Mouse (Mus musculus) testis, adult 2 months (tissue): ENCODE measurements around the gene Chrnd. TPM values are rescaled to one million over a fixed set of nuclear protein-coding genes. Genes with fewer than 3 reads are reported as not detected.

Source experiments
- H3K27ac ChIP-seq: fragments of 200-500 bp; 2 replicates; pipeline ENCODE4 v1.5.1; 2012; ENCODE audit warnings: low read depth, low read length; ENCODE audit not compliant: control insufficient read depth, insufficient read depth
- H3K27me3 ChIP-seq: fragments of 200-500 bp; 2 replicates; pipeline ENCODE4 v1.6.1; 2012; ENCODE audit warnings: mild to moderate bottlenecking, low read length, moderate library complexity; ENCODE audit not compliant: control insufficient read depth, insufficient read depth
- H3K36me3 ChIP-seq: fragments of 200-500 bp; 2 replicates; pipeline ENCODE4 v1.6.1; 2012; ENCODE audit warnings: mild to moderate bottlenecking, low read length; ENCODE audit not compliant: control insufficient read depth, insufficient read depth
- H3K4me1 ChIP-seq: fragments of 200-500 bp; 2 replicates; pipeline ENCODE4 v1.6.1; 2012; ENCODE audit warnings: low read length; ENCODE audit not compliant: control insufficient read depth, insufficient read depth
- H3K4me3 ChIP-seq: fragments of 200-500 bp; 2 replicates; pipeline ENCODE4 v1.5.1; 2012; ENCODE audit warnings: low read depth, mild to moderate bottlenecking, low read length, moderate library complexity, mixed read lengths; ENCODE audit not compliant: control insufficient read depth
- CTCF ChIP-seq: fragments of 200-500 bp; IDR thresholded peaks from 2 replicates; pipeline ENCODE4 v1.5.1; 2012; ENCODE audit warnings: low read depth, mild to moderate bottlenecking, inconsistent platforms, low read length, moderate library complexity; ENCODE audit not compliant: control insufficient read depth, insufficient read depth, insufficient replicate concordance
- POLR2A ChIP-seq: fragments of 200-500 bp; IDR thresholded peaks from 2 replicates; pipeline ENCODE4 v1.6.1; 2012; ENCODE audit warnings: low read depth, mild to moderate bottlenecking, inconsistent platforms, low read length, moderate library complexity; ENCODE audit not compliant: control insufficient read depth
- polyA plus RNA-seq: library from polyadenylated mRNA; depleted of rRNA; stranded (reverse); fragments of >200 nt; gene quantifications from 2 replicates; pipeline ENCODE4 v1.2.3, GENCODE M21; 2012

Chrnd gene
- polyA plus RNA-seq, 1 experiment, result 0.02 TPM

DNA sequence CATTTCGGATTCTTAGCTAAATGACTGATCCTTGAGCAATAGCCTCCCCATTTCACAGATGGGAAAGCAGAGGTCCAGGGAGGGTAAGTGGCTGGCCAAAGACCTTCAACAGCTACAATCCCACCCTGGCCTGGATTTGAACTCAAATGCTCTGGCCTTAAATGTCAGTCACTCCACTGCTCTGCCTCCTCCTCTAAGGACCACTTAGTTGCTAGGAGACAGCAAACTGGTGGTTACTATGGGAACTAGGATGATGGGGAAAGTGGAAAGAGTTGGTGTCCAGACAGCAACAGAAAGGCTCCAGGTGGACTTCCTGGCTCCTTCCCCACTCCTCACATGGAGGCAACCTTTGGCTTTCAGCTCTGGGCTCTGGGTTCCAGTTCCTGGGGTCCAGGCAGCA, 19.1 kb upstream of the Chrnd start:
- H3K27me3 ChIP-seq, result no peaks in the 10 kb centered on the region

DNA sequence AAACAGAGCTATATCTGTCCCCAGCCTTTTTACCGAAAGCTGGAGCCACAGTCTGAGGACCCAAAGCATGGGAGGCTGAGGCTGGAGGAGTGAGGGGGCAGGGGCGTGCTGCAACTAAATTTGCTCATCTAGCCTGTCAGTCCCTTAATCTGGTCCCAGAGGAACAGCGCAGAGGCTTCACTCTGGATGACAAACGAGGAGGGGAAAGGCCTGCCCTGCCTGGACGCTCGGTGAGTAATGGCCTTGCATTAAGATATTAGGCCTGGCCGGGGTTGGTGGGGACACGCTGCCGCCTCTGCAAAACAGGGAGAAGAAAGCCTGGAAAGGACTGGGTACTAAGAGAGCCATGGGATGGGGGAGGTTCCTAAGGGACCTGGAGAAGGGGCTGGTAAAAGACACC, 18.1 kb upstream of the Chrnd start:
- no peaks in the 10 kb centered on the region for H3K36me3 ChIP-seq
- no peak overlapping the region for H3K4me3 ChIP-seq
- H3K27ac ChIP-seq, result no peak overlapping the region
- H3K4me1 ChIP-seq, result peaks cover 8% of the 10 kb centered on the region; the same call in 1 of the 2 replicates
- TF ChIP-seq POLR2A (no peak), CTCF (no peak)
- no peaks in the 10 kb centered on the region for H3K27me3 ChIP-seq

More for the DNA sequence above, 19.1 kb upstream of the Chrnd start:
- Histone ChIP-seq H3K36me3 (no peaks in the 10 kb centered on the region), H3K4me3 (no peak overlapping the region), H3K27ac (no peak overlapping the region), H3K4me1 (peaks cover 8% of the 10 kb centered on the region; the same call in 1 of the 2 replicates)
- TF ChIP-seq CTCF, result no peak
- no peak for TF ChIP-seq POLR2A

GRCm38 (mm10) chr1:87174006-87174955, 16.1 kb upstream of the Chrnd start:
- H3K4me1 ChIP-seq, result peaks cover 8% of the 10 kb centered on the region; the same call in 1 of the 2 replicates
- no peak overlapping the region for H3K4me3 ChIP-seq
- no peaks in the 10 kb centered on the region for H3K36me3 ChIP-seq
- no peak overlapping the region for H3K27ac ChIP-seq
- no peak for TF ChIP-seq POLR2A
- TF ChIP-seq CTCF, result peak; percentile 60; the same call in 1 of the 2 replicates
- no peaks in the 10 kb centered on the region for H3K27me3 ChIP-seq

DNA sequence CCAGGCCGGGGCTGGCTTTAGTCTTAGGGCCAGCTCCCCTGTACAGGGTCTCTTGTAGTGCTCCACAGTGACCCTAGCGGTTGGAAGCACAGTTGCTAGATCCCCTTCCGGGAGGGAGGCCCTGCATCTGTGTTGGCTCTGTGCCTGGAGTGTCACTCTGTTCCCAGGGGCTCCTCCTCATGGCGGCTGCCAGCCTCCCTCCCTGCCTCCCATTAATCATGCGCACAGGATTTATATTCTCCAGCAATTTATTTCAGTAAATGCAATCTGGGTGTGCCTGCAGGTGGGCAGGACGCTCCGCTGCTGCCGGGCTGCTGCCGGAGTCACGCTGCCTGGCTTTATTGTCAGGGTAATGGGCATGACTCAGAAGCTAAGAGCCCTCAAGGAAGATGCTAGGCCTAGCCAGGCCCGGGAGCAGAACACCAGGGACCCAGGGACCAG, 14.5 kb upstream of the Chrnd start:
- Histone ChIP-seq H3K27me3 (no peaks in the 10 kb centered on the region), H3K4me1 (no peaks in the 10 kb centered on the region), H3K4me3 (no peak overlapping the region), H3K27ac (no peak overlapping the region), H3K36me3 (no peaks in the 10 kb centered on the region)
- TF ChIP-seq POLR2A (no peak), CTCF (no peak)

DNA sequence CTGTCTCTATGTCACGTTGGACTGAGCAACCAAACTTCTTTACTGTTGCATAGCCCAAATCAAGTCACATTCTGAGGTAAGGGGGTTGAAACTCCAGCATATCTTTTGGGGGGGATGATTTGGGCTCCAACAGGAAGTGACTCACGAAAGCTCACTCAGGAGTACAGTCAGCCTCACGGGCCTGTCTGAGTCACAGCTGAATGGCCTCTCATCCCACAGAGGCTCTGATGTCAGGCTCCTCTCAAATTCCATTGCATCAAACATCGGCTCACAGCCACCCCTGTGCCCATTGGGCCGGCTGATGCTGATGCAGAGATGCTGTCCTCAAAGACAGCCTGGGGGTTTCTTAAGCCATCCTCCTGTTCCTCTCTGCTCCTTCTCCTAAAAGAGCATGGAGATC, 9.5 kb upstream of the Chrnd start:
- H3K27me3 ChIP-seq, result no peaks in the 10 kb centered on the region
- TF ChIP-seq CTCF (no peak), POLR2A (no peak)
- no peak overlapping the region for H3K4me3 ChIP-seq
- H3K4me1 ChIP-seq, result peaks cover 29% of the 10 kb centered on the region
- no peaks in the 10 kb centered on the region for H3K36me3 ChIP-seq
- H3K27ac ChIP-seq, result no peak overlapping the region

DNA sequence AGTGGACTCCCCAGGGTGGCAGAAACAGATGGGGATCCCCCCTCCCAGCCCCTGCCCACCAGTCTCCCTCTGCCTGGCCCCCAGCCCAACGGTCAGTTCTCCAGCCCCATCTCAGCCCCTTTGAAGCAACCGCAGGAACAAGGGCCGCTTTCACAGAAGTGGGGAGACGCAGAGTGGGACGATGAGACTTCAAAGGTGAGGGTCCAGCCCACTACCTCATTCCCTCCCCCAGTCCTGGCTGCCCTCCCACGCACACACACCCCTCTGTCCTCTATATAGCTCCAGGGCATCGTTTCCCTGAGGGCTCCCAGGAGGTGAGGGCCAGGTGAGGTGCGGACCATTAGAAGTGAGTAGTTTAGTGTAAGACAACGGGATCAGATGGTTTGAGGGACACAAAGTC, 7.4 kb upstream of the Chrnd start, which contains the start of gene Prss56:
Gene Prss56, plus strand, starts transcription at position 301 of the 400 bp plus-strand sequence.
- peaks cover 42% of the 10 kb centered on the region for H3K4me1 ChIP-seq
- H3K4me3 ChIP-seq, result no peak within 1 kb of the TSS; the same call in 1 of the 2 replicates
- TF ChIP-seq POLR2A (no peak), CTCF (no peak)
- no peaks in the 10 kb centered on the region for H3K27me3 ChIP-seq
- H3K36me3 ChIP-seq, result no peaks in the 10 kb centered on the region
- no peak within 1 kb of the TSS for H3K27ac ChIP-seq

GRCm38 (mm10) chr1:87183998-87184750, 6.2 kb upstream of the Chrnd start:
- Histone ChIP-seq H3K4me1 (peaks cover 42% of the 10 kb centered on the region), H3K4me3 (peak overlapping the region; percentile 36), H3K27ac (no peak overlapping the region), H3K27me3 (no peaks in the 10 kb centered on the region), H3K36me3 (no peaks in the 10 kb centered on the region)
- TF ChIP-seq POLR2A (no peak), CTCF (no peak)
